ENCODE assay signal across 11 mouse cellular contexts in the genomic region with DNA sequence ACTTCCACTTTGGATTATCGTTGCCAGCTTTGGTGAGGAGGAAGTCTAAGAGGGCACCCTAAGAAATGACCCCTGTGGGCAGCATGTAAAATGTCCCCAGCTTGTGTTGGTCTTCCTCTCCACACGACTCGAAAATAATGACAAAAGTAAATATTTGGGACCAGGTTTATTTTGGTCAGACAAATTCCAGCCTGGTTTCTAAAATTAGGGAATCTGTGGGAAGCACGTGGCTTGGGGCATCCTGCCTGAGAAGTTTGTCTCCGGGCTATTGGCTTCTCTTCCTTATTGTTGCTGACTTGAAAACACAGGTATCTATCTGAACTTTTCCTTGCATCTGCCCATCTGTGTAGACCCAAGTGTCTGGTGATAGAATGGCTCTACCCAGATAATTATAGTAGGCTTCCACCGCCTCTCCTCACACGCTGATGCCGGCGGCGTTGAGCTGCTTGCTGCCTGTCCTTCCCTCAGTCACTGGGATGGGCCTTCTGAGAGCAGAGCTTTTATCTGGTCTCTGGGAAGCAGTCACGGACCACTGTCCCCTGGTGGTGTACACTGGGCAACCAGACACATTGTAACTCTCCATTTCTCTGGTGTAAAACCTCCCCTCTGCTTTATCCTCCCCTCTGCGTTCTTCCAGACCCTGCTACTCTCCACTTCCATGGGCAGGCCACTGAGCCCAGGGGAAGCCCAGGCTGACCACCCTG. TPM values are rescaled to one million over a fixed set of nuclear protein-coding genes. Genes with fewer than 3 reads are reported as not detected.
DNase-seq lines count a peak whose midpoint lies in the region; ATAC-seq and TF ChIP-seq lines count a peak whose summit lies in the region.
"Had no signal": no experiment of that assay in that cellular context is flagged by ENCODE, and none has a peak within 500 bp of the region (broad histone marks: within the 10 kb centered on the region; RNA-seq: fewer than 3 reads in every experiment).

No protein-coding gene starts in this region.

- H3K36me3 ChIP-seq in embryonic facial prominence, embryonic 10.5 days (replicated peaks) = 0 out of 2 replicates have a peak, but pooled peaks cover 3% of the 10 kb centered on the region
- no peaks in the 10 kb centered on the region for H3K36me3 ChIP-seq in liver, embryonic 13.5 days

- intact Hi-C loops in heart, postnatal 10 days (cut with DNase I) = no loop called here
- intact Hi-C loops in left cerebral cortex, adult 2 months (cut with DNase I) = no loop called here
- intact Hi-C loops in left cerebral cortex, postnatal 10 days (cut with DNase I) = no loop called here

- no peak; the same call in none of the 2 replicates for TF ChIP-seq CTCF in left cerebral cortex, adult 2 months (IDR thresholded peaks at IDR 0.05)

- peak overlapping the region; percentile 86 for H3K27ac ChIP-seq in left cerebral cortex, adult 2 months
- H3K27ac ChIP-seq in embryonic facial prominence, embryonic 10.5 days (replicated peaks) = peak overlapping the region; percentile 40
- H3K27ac ChIP-seq in liver, embryonic 13.5 days = peak overlapping the region; percentile 21; the same call in 1 of the 2 replicates

- peak; percentile 94 for DNase-seq in heart, adult 11 months
- no peak for DNase-seq in heart, postnatal 10 days
- DNase-seq in left cerebral cortex, adult 2 months (ENCODE audit: extremely low spot score in 1 of 2, low spot score in 2 of 2) = no peak
- DNase-seq in left cerebral cortex, postnatal 10 days (ENCODE audit: extremely low spot score in 1 of 2, low spot score in 2 of 2) = no peak
- DNase-seq in embryonic facial prominence, embryonic 10.5 days (ENCODE audit: low spot score) = no peak
- no peak for DNase-seq in liver, embryonic 13.5 days
- no peak for DNase-seq in neural tube, embryonic 10.5 days (ENCODE audit: extremely low spot score, low spot score)
- no peak for DNase-seq in right cerebral cortex, adult 2 months (ENCODE audit: low spot score in 2 of 2)
- DNase-seq: adrenal gland, postnatal 25 days; B cell, adult 2 months; cerebellum, adult 8-10 months had no signal

- no peaks in the 10 kb centered on the region for H3K9me3 ChIP-seq in embryonic facial prominence, embryonic 10.5 days
- H3K9me3 ChIP-seq in liver, embryonic 13.5 days (replicated peaks) = no peaks in the 10 kb centered on the region

- WGBS in embryonic facial prominence, embryonic 10.5 days = 76% methylated on average over 12 of the region's 12 CpGs
- WGBS in liver, embryonic 13.5 days (ENCODE audit: insufficient replicate concordance) = 42% methylated on average over 12 of the region's 12 CpGs

- peak; percentile 10 for ATAC-seq in liver, embryonic 13.5 days (ENCODE audit: low read depth)

- H3K27me3 ChIP-seq in embryonic facial prominence, embryonic 10.5 days (replicated peaks; ENCODE audit: low read depth, poor library complexity, severe bottlenecking) = no peaks in the 10 kb centered on the region
- H3K27me3 ChIP-seq in liver, embryonic 13.5 days = no peaks in the 10 kb centered on the region

- H3K4me2 ChIP-seq in liver, embryonic 13.5 days = no peak overlapping the region

- no peak overlapping the region for H3K4me3 ChIP-seq in left cerebral cortex, adult 2 months
- no peak overlapping the region for H3K4me3 ChIP-seq in embryonic facial prominence, embryonic 10.5 days
- no peak overlapping the region for H3K4me3 ChIP-seq in liver, embryonic 13.5 days (replicated peaks)

- H3K4me1 ChIP-seq in embryonic facial prominence, embryonic 10.5 days = peaks cover 43% of the 10 kb centered on the region
- peaks cover 50% of the 10 kb centered on the region for H3K4me1 ChIP-seq in liver, embryonic 13.5 days (replicated peaks)

- H3K9ac ChIP-seq in liver, embryonic 13.5 days = no peak overlapping the region

RNA-seq across cellular contexts. Expression of gene Vill, which starts 57.9 kb away (rescaled TPM):
- total RNA-seq in heart, postnatal 10 days (2021) = 1 to 10 TPM; 1.5 to 3.7 TPM
- 1 to 10 TPM; 8.3 to 8.9 TPM for total RNA-seq in left cerebral cortex, adult 2 months (2021)
- 1 to 10 TPM; 4.9 TPM for total RNA-seq in left cerebral cortex, postnatal 10 days (2021)
- polyA plus RNA-seq in embryonic facial prominence, embryonic 10.5 days (2016; fragmentation: Nextera tagmentation; extraction: Ambion mirVana) = 19.3 and 20.5 TPM in 2 replicates
- 7.6 and 7.7 TPM in 2 replicates for polyA plus RNA-seq in liver, embryonic 13.5 days (2015; fragmentation: Nextera tagmentation; extraction: Ambion mirVana)

Comparison
In these comparisons a context has a peak if more than half of its experiments do, and no peak if none do; other contexts are left out.
1. H3K27ac ChIP-seq: peak in every context shown above with its lines; median percentile 86 in left cerebral cortex, adult 2 months; 40 in embryonic facial prominence, embryonic 10.5 days; 21 in liver, embryonic 13.5 days.